Mouse (Mus musculus) CD8-positive naive resting alpha-beta T cell, adult 2 months (primary cell): Measurements from ENCODE around the gene Prkaa2.

Experiments used
- DNase-seq, 2 experiments: peaks; one replicate each; pipeline ENCODE4 v3.0.0; 2022; ENCODE audit warnings: low read depth in 2 of 2, low spot score in 2 of 2

Prkaa2 gene

DNA sequence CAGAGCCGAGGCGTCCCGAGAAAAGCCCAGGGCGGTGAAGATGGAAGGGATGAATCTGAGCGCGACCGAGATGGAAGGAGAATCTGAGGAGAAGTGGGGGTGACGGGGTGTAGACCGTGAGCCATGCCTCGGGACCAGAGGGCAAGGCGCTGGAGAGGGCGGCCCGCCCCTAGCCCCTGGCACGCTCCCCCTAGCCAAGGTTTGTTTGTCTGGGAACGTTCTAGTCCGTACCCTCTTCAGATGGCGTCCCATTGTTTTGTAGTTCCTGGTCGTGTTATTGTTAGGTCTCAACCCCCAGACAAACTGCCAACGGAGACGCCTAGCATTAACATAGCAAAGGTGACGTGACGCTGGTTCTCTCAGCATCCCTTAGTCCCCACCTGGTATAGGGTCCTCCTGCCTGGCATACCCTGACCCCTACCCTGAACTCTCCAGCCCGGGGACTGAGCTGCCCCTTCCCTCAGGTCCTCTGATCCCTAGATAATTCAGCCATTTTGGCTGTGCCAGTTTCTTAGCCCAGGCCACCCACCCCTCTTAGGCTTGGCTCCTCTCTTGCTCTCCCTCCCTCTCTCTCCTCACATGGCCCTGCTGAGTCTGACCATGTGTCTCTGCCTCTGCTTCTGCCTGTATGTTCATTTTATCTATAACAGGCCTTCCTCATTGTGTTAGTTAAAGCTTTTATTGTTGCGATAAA is 447 bp upstream of the Prkaa2 start:
- DNase-seq, result no peak

DNA sequence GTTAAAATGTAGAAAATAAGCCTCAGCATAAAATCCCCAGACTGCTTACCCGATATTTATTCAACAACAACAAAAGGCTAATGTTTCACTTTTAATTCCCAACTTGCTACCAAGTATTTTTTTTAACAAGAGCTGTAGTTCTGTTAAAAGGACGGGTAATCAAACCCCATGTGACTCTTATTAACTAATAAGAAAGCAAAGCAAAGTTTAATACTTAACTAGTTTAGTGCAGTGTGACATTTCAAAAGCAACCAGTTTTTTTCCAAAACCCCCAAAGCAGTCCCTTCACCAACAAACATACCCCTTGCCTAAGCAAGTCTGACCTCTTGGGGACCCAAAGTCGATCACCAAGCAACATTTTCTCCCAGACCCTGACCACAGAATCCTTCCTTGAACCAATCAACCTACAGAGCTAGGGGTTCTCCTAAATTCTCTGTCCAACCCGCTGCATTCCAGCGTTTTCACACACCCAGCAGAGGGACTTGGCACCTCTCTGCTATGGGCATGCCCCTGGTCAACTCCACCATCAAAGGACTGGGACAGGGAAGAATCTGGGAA is 970 bp downstream of the Prkaa2 start:
- DNase-seq, result no peak

DNA sequence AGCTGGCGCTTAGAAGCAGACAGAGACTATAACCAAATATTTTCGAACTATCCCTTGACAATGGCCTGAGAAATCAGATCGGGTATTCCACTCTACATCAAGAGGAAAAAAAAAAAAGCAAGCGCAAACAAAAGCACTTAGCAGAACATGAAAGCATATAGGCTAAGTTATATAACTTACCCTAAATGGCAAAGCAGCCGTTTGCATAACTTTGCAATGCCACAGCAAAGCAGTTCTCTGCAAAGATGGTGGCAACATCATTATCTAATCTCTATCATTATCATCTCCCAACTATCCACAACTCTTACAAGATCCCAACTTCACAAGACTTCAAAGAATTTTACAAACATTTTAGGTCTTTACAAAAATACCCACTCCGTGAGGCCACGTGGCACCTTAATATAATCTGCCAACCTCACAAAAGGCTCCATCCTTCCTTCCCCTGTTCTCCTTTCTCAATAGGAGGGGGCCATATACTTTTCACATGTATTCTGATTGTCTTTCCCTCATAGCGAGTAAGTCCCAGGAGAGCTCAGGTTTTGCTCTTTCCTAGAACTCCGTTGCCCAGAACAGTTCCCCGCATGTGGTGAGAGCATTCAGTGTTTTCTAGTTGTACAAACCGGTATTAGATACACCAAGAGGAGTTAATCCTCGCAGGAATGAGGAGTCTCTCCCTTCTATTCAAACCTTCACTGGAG is 1.6 kb downstream of the Prkaa2 start:
- no peak for DNase-seq

DNA sequence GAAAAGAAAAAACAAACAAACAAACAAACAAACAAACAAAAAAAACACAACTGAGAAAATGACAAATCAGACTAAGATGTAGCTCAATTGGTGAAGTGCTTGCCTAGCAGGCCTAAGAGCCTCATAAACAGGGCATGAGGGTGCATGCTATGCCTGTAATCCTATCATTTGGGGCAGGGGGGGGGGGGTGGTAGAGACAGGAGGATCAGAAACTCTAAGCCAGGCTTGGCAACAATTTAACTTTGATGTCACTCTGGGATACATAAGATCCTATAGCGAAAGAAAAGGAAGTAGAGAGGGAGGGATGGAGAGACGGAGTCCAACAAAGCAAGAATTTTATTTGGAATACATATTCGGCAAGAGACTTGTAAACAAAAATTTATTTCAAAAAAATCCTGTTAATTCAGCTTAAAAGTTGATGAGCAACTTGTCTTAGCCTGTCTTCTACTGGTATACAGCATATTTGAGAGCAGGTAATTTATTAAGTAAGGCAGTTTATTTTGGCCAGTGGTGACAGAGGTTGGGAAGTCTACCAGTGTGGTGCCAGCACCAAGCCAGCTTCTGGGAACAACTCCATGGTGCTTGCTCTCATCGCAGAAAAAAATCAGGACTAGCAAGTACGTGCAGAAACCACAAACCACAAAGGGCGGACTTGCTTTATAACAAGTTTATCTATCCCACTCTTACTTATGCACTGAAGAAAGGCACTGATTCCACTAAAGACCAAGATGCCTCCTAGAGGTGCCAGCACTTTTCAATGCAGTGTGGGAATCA is 5.4 kb downstream of the Prkaa2 start:
- DNase-seq, result no peak

DNA sequence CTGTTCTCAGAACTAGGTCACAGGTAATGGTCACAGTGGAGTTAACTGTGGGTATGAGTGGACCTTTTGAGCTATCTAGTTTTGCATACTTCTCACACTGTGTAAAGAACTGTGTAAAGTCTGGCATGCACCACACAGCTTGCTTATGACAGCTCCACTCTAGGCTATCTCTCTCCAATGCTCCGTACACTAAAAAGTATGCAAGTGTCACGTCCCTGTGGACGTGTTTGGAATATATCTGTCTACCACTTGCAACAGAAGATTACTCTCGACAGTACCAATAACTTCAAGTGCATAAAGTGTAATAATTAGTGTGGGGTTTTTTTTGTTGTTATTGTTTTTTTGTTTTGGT is 8.4 kb downstream of the Prkaa2 start:
- no peak for DNase-seq

DNA sequence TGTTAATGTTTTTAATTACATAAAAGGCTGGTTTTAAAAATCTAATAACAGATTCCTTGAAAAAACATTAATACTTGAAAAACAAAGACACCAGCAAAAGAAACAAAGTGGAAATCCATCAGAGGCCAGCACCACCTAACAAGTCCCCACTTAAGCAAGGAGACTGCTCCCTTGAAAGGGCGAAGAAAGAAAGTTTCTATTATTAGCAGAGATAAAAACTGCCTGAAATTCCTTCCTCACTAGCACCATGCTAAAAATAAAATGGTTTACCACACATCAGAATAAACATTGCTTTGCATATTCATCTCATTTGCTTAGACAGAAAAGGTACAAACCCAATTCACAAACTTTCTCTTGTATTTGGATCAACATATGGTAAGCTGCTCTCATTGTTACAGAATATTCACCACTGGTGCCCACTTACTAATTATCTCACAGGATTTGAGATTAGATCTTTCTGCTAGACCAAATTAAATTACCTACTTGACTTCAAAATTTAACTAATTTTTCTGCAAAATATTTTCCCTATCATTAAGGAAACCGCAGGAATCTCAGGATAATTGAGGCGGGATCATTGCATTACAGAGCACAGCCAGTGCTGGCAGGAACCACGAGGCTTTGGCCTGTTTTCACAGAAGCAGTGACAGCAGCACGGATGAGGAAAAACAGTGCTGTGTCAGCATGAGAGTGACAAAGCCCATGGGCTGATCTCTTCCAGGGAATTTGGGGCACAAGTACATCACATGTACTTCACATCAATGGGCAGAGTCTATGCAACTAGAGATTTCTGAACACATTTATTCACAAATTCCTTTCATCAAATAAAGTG is 9.0 kb downstream of the Prkaa2 start:
- DNase-seq, result no peak

DNA sequence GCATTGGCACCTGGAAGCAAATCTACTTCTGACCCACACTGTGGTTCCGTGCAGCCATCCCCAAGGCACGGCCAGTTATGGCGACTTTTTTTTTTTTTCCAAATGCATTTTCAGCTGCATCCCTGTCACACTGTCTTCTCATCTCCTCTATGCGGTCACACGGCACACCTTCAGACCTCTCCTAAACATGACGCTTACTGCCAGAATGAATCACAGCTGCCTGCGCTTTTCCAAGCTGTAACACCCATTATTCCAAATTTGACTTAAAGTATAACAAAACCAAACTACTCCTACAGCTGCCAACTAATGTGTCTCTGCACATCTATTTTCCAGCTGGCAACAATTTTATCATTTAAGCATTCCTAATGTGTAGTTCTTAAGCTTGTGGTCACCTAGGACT is 11.0 kb downstream of the Prkaa2 start:
- no peak for DNase-seq

DNA sequence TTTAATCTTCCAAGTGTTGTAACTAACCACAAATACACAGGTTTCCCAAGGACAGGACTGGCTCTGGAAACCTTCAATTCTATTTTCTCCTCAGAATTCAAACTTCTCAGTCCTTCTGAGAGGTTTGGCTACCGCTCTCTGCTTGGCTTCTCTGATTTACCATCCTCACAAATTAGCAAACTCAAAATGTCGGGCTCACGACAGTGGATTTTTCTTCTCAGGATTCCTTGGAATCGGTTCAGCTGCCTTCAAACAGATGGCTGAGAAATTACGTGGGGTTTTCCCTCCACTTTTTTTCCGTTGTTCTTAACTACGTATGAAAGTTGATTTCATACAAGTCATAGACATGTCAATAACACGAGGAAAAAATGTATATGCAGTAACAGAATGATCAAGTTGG is 11.5 kb downstream of the Prkaa2 start:
- DNase-seq, result no peak

DNA sequence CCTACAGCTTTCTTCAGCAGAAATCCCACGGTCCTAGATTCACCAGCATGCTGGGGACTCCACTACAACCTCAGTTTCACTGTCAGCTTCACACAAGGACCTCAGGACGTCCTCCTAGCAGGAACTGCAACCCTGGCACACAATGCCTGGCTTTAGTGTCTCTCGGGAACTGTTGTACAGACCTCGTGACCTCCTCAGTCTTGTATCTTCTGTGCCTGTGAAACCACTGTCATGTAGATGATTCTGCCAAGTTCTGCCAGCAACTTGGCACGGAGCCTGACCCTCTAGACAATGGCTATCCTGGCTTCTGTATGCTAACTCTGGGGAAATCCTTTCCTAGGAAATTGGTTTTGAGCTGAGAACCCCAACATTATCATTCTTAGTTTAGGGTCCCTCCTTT is 14.4 kb downstream of the Prkaa2 start:
- no peak for DNase-seq

DNA sequence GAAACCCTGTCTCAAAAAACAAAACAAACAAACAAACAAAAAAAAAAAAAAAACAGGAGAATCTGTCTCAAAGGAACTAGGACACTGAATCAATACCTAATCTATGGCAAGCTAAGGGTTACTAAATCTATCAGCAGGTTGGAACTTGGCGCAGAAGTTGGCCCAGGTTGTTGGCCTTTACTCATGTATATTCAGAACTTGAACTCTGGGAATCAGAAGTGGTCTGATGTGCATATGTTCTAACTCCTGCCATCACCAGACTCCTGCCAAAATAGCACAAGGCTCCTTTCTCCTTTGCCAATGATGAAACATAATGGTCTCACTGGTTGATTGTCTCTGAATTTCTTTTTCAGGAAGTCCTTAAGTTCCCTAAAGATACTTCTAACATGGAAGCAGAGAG is 15.7 kb downstream of the Prkaa2 start:
- DNase-seq, result no peak

DNA sequence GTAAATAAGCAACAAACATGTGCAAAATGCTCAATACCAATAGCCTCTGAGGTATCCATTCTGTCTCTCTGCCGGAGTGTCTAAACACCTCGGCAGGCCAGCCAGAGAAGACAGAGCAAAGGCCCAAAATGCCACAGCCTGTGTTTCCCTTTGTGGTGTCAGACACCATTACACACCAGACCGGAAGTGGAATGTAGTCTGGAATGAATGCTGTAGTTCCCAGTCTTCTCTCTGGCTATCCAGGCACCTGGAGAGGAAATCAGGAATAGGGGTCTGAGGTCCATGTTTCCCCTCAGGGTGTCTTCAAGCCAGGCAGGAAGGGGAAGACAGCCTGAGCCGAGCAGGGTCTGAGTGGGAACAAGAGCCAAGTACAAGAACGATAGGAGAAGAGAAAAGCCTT is 19.3 kb downstream of the Prkaa2 start:
- DNase-seq, result no peak

DNA sequence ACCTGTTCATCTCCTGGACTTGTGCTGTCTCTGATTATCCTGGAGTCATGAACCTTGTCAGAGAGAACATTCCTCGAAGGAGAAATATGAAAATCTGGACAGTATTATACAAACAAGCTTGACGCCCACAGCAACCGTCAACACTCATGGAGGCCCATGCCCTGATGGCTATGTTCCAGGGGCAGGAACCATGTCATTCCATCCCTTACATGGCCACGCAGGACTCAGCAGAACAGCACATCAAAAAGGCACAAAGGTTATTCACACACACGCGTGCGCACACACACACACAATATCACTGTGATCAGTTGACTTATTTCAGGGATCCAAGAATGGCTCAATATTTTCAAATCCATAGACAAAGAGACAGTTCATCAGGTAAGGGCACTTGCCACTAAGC is 20.3 kb downstream of the Prkaa2 start:
- no peak for DNase-seq

DNA sequence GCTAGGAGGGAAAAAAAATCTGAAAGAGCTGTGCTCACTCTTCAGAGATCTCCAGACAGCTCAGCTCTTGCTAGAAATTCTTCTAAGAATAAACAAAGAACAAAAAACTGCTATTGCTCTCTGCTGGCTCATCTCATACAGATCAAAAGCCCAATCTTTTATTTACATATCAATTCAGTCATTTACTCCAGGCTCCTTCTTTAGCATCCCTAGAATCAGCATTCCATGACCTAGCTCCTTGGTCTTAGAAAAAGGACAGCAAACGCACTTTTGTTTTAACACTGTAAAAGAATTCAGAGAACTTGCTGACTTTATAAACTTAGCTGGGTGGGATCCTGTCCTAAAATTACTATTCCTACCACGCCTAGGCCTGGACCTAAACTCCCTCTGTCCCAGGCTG is 21.0 kb downstream of the Prkaa2 start:
- no peak for DNase-seq

DNA sequence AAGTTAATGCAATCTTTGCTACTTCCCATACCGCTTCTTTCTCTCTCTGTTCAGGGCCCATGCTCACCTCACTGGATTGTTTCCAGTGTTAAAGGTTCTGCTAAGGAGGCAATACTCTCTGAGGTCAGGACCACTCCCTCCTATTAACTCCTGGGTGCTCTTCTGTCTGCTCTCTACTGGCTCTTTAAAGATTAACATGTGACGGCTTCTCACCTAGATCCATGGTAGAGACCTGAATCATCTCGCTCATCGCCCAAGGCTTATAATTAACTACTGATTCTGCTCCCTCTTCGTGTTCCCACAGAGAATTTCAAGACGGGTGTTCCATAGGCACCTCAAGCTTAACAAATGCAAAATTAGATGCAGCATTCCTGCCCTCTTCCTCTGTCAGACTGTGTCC is 33.5 kb downstream of the Prkaa2 start:
- no peak for DNase-seq

DNA sequence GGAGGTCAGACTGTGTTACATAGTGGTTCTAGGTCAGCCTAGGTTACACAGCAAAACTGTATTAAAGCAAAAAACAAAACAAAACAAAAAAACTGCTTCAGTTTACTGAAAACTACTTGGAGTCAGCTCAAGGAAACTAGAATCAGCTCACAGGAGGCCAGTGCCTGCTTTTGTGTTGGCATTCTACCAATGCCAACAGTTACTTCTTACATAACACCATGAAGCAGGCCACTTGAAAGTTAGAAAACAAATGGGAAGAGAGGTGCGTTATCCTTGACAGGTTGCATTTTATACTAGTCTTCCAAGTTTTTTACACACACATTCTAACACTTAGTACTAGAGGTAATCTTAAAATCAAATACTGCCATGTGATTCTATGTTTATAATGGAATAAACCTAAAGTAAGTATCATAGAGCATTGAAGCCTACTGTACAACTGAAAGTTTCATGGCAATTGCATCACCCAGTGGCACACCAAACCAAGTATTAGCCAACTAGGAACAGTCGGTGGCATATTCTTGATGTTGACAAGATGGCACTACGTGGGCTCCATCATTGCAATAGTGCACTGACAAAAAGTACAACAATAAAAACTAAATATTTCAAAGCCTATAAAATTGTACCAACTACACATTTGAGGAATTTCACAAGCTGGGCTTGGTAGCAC is 37.8 kb downstream of the Prkaa2 start:
- no peak for DNase-seq

DNA sequence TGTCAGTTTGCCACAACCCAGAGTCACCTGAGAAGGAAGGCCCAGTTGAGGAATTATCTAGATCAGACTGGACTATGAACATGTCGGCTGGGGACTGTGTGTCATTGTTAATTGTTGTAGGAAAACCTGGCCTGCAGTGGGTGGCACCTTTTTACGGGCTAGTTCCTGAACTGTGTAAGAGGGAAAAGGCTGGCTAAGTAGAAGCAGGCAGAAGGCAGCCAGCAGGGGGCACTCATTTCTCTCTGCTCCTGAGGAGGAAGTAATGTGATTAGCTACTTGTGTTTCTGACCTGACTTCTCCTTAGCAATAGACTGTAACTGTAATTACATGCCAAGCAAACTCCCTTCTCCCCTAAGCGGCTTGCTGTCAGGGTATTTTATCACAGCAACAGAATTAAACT is 38.7 kb downstream of the Prkaa2 start:
- DNase-seq, result no peak

DNA sequence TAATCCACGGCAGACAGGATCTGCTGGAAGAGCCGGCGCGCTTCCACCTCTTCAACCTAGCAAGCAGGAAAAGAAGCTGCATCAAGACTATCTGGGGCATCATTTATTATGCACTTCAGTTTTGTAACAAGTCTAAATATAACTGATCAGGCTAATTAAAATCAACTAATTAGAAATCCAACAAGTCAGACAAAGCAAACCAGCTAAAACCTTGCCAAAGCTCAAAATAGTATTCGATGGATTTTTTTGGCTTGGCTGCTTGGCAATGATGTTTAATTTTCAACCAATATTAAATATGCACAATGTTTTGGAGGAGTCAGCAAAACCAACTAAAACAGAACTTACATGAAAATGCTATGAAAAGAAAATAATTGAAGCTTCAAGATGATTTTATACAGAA is 58.4 kb downstream of the Prkaa2 start:
- no peak for DNase-seq

DNA sequence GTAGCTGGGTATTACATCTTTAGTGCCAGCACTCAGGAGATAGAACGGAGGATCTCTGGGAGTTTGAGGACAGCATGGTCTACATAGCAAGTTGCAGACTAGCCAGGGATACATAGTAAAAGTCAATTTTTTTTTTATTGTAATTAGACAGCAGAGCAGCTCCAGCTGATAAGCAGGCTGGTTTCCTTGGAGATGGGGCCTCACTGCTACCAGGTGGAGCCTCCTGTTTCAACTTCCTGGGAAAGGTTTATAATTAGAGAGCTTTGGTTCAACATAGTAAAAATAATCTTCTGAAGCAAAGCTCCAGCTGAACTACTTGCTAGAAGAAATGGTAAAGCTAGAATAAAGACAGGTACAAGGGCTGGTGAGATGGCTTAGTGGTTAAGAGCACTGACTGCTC is 59.6 kb downstream of the Prkaa2 start:
- DNase-seq, result no peak

DNA sequence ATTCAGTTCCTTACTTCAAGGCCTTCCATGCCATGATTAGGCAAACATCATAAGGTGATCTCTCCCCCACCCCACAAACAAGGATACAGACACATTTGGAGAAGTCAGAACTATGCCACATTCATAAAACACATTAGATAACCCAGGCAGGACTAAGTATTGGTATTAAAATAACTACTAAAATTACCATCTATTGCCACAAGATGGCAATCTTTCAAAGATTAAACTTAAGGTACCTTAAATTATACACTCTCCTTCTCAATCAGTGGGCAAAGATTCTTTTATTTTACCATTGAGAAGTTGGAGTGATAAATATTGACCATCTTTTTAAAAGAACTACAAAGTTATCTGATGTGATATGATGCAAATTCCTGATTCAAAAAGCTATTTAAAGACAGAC is 75.4 kb downstream of the Prkaa2 start:
- no peak for DNase-seq

DNA sequence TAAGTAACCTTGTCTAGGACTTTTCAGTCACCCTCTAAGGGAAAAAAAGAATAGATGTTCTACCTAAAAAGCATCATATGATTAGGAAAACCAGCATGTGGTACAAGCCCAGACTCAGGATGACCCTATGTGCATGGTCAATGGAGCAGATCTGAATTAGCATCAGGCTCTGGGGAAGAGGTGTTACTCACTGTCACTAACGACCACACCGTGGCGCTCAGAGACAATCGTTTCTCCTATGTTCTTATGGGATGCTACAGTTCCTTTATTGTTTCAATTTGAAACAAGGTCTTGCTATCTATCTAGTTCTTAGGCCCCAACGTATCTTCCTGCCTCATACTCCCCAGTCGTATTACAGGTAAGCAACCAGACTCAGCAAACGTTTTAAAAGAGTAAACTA is 76.5 kb downstream of the Prkaa2 start:
- DNase-seq, result no peak

DNA sequence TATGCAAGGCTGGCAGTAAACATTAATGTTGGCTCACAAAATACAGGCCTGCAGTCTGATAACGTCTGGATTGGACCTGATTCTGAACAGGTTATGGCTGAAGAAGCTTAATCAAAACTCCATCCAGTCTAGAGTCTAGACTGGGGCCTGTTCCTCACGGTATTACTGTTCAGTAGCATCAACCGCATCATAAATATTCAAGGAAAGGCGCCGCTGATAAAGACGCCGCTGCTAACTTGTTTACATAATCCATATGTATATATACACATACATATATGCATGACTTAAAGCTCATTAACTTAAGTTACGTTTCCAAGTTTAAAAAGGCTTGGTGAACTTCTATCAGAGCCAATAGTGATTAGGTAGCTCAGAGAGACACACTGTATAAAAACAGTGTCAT is 78.6 kb downstream of the Prkaa2 start:
- DNase-seq, result no peak
